Mouse (Mus musculus): ENCODE data around the gene Mbd4.

GRCm38 (mm10) chr6:115879736-115880135, 26.6 kb upstream of the Mbd4 start:
- no peak for TF ChIP-seq CTCF (IDR thresholded peaks at IDR 0.05; ENCODE audit: insufficient read depth, low read length)
- TF ChIP-seq POLR2A (IDR thresholded peaks at IDR 0.05; ENCODE audit: borderline replicate concordance, extremely low read depth, low read depth, low read length): no peak

Measured in lung, adult 2 months (tissue).